Mouse (Mus musculus): ENCODE results near the gene Mtus2. TPM values are rescaled to one million over a fixed set of nuclear protein-coding genes. Genes with fewer than 3 reads are reported as not detected.
"Not testable (repeated sequence)": the region's sequence is repeated elsewhere in the genome, so short reads cannot be mapped to it uniquely, and the experiment has no call there.

Gene Mtus2
- total RNA-seq, 2 experiments from 2014 or later = 0.62 to 3.7 TPM

GRCm38 (mm10) chr5:148267446-148267845, 310.3 kb downstream of the Mtus2 start:
- ATAC-seq (replicated peaks; ENCODE audit: poor library complexity) = no peak

GRCm38 (mm10) chr5:148272065-148272464, 314.9 kb downstream of the Mtus2 start:
- ATAC-seq (replicated peaks; ENCODE audit: poor library complexity) = no peak

GRCm38 (mm10) chr5:148272771-148273170, 315.7 kb downstream of the Mtus2 start:
- no peak for ATAC-seq (replicated peaks; ENCODE audit: poor library complexity)

GRCm38 (mm10) chr5:148278233-148278632, 321.1 kb downstream of the Mtus2 start:
- no peak for ATAC-seq (replicated peaks; ENCODE audit: poor library complexity)

GRCm38 (mm10) chr5:148280321-148280720, 323.2 kb downstream of the Mtus2 start:
- no peak for ATAC-seq (replicated peaks; ENCODE audit: poor library complexity)

- ATAC-seq (replicated peaks; ENCODE audit: poor library complexity) = no peak
These were observed 325.0 kb downstream of the Mtus2 start for GRCm38 (mm10) chr5:148282093-148282492.

GRCm38 (mm10) chr5:148282631-148283030, 325.5 kb downstream of the Mtus2 start:
- no peak for ATAC-seq (replicated peaks; ENCODE audit: poor library complexity)

- ATAC-seq (replicated peaks; ENCODE audit: poor library complexity) = no peak
These were observed 326.1 kb downstream of the Mtus2 start for GRCm38 (mm10) chr5:148283177-148283576.

GRCm38 (mm10) chr5:148283584-148283983, 326.5 kb downstream of the Mtus2 start:
- no peak for ATAC-seq (replicated peaks; ENCODE audit: poor library complexity)

GRCm38 (mm10) chr5:148287529-148287928, 330.4 kb downstream of the Mtus2 start:
- ATAC-seq (replicated peaks; ENCODE audit: poor library complexity) = no peak

- ATAC-seq (replicated peaks; ENCODE audit: poor library complexity) = no peak
These were observed 331.7 kb downstream of the Mtus2 start for GRCm38 (mm10) chr5:148288804-148289203.

GRCm38 (mm10) chr5:148289951-148290350, 332.8 kb downstream of the Mtus2 start:
- no peak for ATAC-seq (replicated peaks; ENCODE audit: poor library complexity)

GRCm38 (mm10) chr5:148292862-148293261, 335.7 kb downstream of the Mtus2 start:
- no peak for ATAC-seq (replicated peaks; ENCODE audit: poor library complexity)

GRCm38 (mm10) chr5:148293346-148293745, 336.2 kb downstream of the Mtus2 start:
- ATAC-seq (replicated peaks; ENCODE audit: poor library complexity) = peak; percentile 71

GRCm38 (mm10) chr5:148302968-148303367, 345.8 kb downstream of the Mtus2 start:
- no peak for ATAC-seq (replicated peaks; ENCODE audit: poor library complexity)

GRCm38 (mm10) chr5:148304112-148304511, 347.0 kb downstream of the Mtus2 start:
- no peak for ATAC-seq (replicated peaks; ENCODE audit: poor library complexity)

- ATAC-seq (replicated peaks; ENCODE audit: poor library complexity) = peak; percentile 100
These were observed 353.7 kb downstream of the Mtus2 start for GRCm38 (mm10) chr5:148310790-148311189.

GRCm38 (mm10) chr5:148312443-148312842, 355.3 kb downstream of the Mtus2 start:
- ATAC-seq (replicated peaks; ENCODE audit: poor library complexity) = peak; percentile 40; the same call in 1 of the 2 replicates

GRCm38 (mm10) chr5:148314931-148315330, 357.8 kb downstream of the Mtus2 start:
- ATAC-seq (replicated peaks; ENCODE audit: poor library complexity) = no peak

GRCm38 (mm10) chr5:148325317-148325885, 368.3 kb downstream of the Mtus2 start:
- peak; percentile 99 for ATAC-seq (replicated peaks; ENCODE audit: poor library complexity)

GRCm38 (mm10) chr5:148326295-148326694, 369.2 kb downstream of the Mtus2 start:
- not testable (repeated sequence) for ATAC-seq (replicated peaks; ENCODE audit: poor library complexity)

- no peak for ATAC-seq (replicated peaks; ENCODE audit: poor library complexity)
These were observed 371.9 kb downstream of the Mtus2 start for GRCm38 (mm10) chr5:148328982-148329381.

- ATAC-seq (replicated peaks; ENCODE audit: poor library complexity) = 0 out of 2 replicates have a peak, but pooled peaks have one; percentile 33
These were observed 374.2 kb downstream of the Mtus2 start for GRCm38 (mm10) chr5:148331229-148331776.

Measured in megakaryocyte progenitor cell, adult 5-6 weeks (primary cell).